Mouse (Mus musculus) heart, postnatal 10 days (tissue): ENCODE results near the gene Fancc. TPM values are rescaled to one million over a fixed set of nuclear protein-coding genes. Genes with fewer than 3 reads are reported as not detected.

Experiments used
- DNase-seq, 2 experiments: peaks; one replicate each; pipeline ENCODE4 v3.0.0; 2021
- intact Hi-C: fragments of 180-260 bp; cut with DNase I; formaldehyde crosslinking; loops from one replicate; pipeline ENCODE4 v1.15.1; 2025
- total RNA-seq, 2 experiments: library from RNA; stranded (reverse); gene quantifications; 2 replicates each; pipeline ENCODE4 v1.2.3; 2021

The Fancc gene
- 1 to 10 TPM; 7.4 to 9.6 TPM for total RNA-seq

GRCm38 (mm10) chr13:63496646-63497582 is at the start of gene Fancc:
Gene Fancc (minus strand): TSS chr13:63497278.
- intact Hi-C loops = no loop called here
- DNase-seq = no peak

- intact Hi-C loops = no loop called here
- DNase-seq = no peak
Observed at GRCm38 (mm10) chr13:63545291-63545690, 48.2 kb upstream of the Fancc start.

- intact Hi-C loops = no loop called here
- DNase-seq = no peak
Observed at GRCm38 (mm10) chr13:63544967-63545253, 47.8 kb upstream of the Fancc start.

- DNase-seq = no peak
- intact Hi-C loops = no loop called here
Observed at GRCm38 (mm10) chr13:63544119-63544966, 47.3 kb upstream of the Fancc start.

GRCm38 (mm10) chr13:63543459-63543858 is 46.4 kb upstream of the Fancc start:
- no peak for DNase-seq
- intact Hi-C loops = no loop called here

GRCm38 (mm10) chr13:63542796-63543384 is 45.8 kb upstream of the Fancc start:
- DNase-seq = no peak
- intact Hi-C loops = no loop called here

GRCm38 (mm10) chr13:63541510-63541909 is 44.4 kb upstream of the Fancc start:
- intact Hi-C loops = no loop called here
- DNase-seq = no peak

- no peak for DNase-seq
- intact Hi-C loops = no loop called here
Observed at GRCm38 (mm10) chr13:63540584-63540983, 43.5 kb upstream of the Fancc start.

GRCm38 (mm10) chr13:63534981-63535380 is 37.9 kb upstream of the Fancc start:
- DNase-seq = no peak
- intact Hi-C loops = no loop called here

- intact Hi-C loops = no loop called here
Observed at GRCm38 (mm10) chr13:63530857-63531256, 33.8 kb upstream of the Fancc start.

GRCm38 (mm10) chr13:63530371-63530764 is 33.3 kb upstream of the Fancc start:
- no peak for DNase-seq
- intact Hi-C loops = no loop called here

More at GRCm38 (mm10) chr13:63530857-63531256, 33.8 kb upstream of the Fancc start:
- no peak for DNase-seq

- intact Hi-C loops = loop anchor here (10.0 kb wide), 1 partner anchor 505 kb away; no protein-coding TSS in a partner anchor
Observed at GRCm38 (mm10) chr13:63529602-63530370, 32.7 kb upstream of the Fancc start.

GRCm38 (mm10) chr13:63528852-63529251 is 31.8 kb upstream of the Fancc start:
- intact Hi-C loops = loop anchor here (10.0 kb wide), 1 partner anchor 506 kb away; no protein-coding TSS in a partner anchor
- no peak for DNase-seq

More at GRCm38 (mm10) chr13:63529602-63530370, 32.7 kb upstream of the Fancc start:
- no peak for DNase-seq

GRCm38 (mm10) chr13:63528164-63528675 is 31.1 kb upstream of the Fancc start:
- peak; percentile 40 to 45 for DNase-seq
- intact Hi-C loops = loop anchor here (10.0 kb wide), 1 partner anchor 507 kb away; no protein-coding TSS in a partner anchor

- intact Hi-C loops = loop anchor here (10.0 kb wide), 1 partner anchor 509 kb away; no protein-coding TSS in a partner anchor
- DNase-seq = no peak
Observed at GRCm38 (mm10) chr13:63525571-63526197, 28.6 kb upstream of the Fancc start.

- intact Hi-C loops = loop anchor here (10.0 kb wide), 1 partner anchor 510 kb away; no protein-coding TSS in a partner anchor
- no peak for DNase-seq
Observed at GRCm38 (mm10) chr13:63524608-63525570, 27.8 kb upstream of the Fancc start.

- no peak for DNase-seq
- intact Hi-C loops = loop anchor here (10.0 kb wide), 1 partner anchor 511 kb away; no protein-coding TSS in a partner anchor
Observed at GRCm38 (mm10) chr13:63524061-63524460, 27.0 kb upstream of the Fancc start.

GRCm38 (mm10) chr13:63522832-63523231 is 25.8 kb upstream of the Fancc start:
- intact Hi-C loops = loop anchor here (10.0 kb wide), 1 partner anchor 512 kb away; no protein-coding TSS in a partner anchor

More at GRCm38 (mm10) chr13:63522832-63523231, 25.8 kb upstream of the Fancc start:
- DNase-seq = no peak
